Mouse (Mus musculus): ENCODE results near the gene Gdf1.

DNA sequence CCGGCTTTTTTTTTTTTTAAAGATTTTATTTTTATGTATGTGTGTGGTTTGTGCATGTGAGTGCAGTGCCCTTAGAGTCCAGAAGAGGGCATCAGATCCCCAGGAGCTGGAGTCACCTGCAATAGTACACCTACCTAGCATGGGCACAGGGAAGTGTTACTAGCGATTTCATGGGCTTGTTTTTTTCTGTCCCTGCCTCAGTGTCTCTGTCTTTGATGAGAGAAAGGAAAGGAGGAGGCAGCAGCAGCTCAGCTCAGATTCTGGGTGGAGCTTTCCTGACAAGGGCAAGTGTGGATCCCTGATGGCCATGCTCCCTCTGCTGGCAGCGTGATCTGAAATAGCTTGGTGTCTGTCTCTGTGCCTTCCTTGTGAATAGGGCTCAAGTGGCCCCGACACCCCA, 31.2 kb downstream of the Gdf1 start:
- peak; percentile 79 for TF ChIP-seq ZNF384 (IDR thresholded peaks at IDR 0.05; ENCODE audit: low read depth, low read length)
- no peak for TF ChIP-seq CHD2 (IDR thresholded peaks at IDR 0.05; ENCODE audit: low read depth, low read length)
- TF ChIP-seq HCFC1 (IDR thresholded peaks at IDR 0.05; ENCODE audit: borderline replicate concordance, insufficient read depth, low read length), result no peak
- TF ChIP-seq ZC3H11A (IDR thresholded peaks at IDR 0.05; ENCODE audit: borderline replicate concordance, low read depth, low read length), result no peak
- no peak for TF ChIP-seq MAFK (IDR thresholded peaks at IDR 0.05; ENCODE audit: insufficient read depth, low read depth, low read length)
